Mouse (Mus musculus): ENCODE data around the gene Zfp454. TPM values are rescaled to one million over a fixed set of nuclear protein-coding genes. Genes with fewer than 3 reads are reported as not detected.

Zfp454 gene
- polyA plus RNA-seq, 1 experiment from 2014 or later = 9.6 TPM

- H3K4me1 ChIP-seq = peaks cover 4% of the 10 kb centered on the region
- peaks cover 17% of the 10 kb centered on the region for H3K36me3 ChIP-seq
- H3K9ac ChIP-seq = no peak overlapping the region
- ATAC-seq (replicated peaks; ENCODE audit: low FRiP score) = no peak
- 86% methylated on average over 4 of the region's 4 CpGs for WGBS
- no peak overlapping the region for H3K4me3 ChIP-seq (replicated peaks)
- no peaks in the 10 kb centered on the region for H3K27me3 ChIP-seq
- H3K9me3 ChIP-seq (replicated peaks) = peaks cover 16% of the 10 kb centered on the region
- H3K4me2 ChIP-seq = no peak overlapping the region
- H3K27ac ChIP-seq = no peak overlapping the region
Observed at GRCm38 (mm10) chr11:50835727-50836126, 51.7 kb downstream of the Zfp454 start.

GRCm38 (mm10) chr11:50827010-50827953 lies 60.2 kb downstream of the Zfp454 start, which contains the start of gene Zfp354c:
Zfp354c (minus strand) TSS chr11:50827724.
- Histone ChIP-seq H3K4me3 (replicated peaks) (peak within 1 kb of the TSS; percentile 79), H3K9me3 (replicated peaks) (0 out of 2 replicates have a peak, but pooled peaks cover 4% of the 10 kb centered on the region), H3K27me3 (no peaks in the 10 kb centered on the region)

GRCm38 (mm10) chr11:50826214-50826613 lies 61.2 kb downstream of the Zfp454 start:
- Histone ChIP-seq H3K4me2 (peak overlapping the region; percentile 69), H3K4me3 (replicated peaks) (peak overlapping the region; percentile 79), H3K27me3 (no peaks in the 10 kb centered on the region), H3K27ac (no peak overlapping the region), H3K36me3 (peaks cover 40% of the 10 kb centered on the region), H3K4me1 (peaks cover 10% of the 10 kb centered on the region), H3K9ac (0 out of 2 replicates have a peak overlapping the region, but pooled peaks have one; percentile 4), H3K9me3 (replicated peaks) (no peaks in the 10 kb centered on the region)
- WGBS = 44% methylated on average over 2 of the region's 2 CpGs
- no peak for ATAC-seq (replicated peaks; ENCODE audit: low FRiP score)

More at GRCm38 (mm10) chr11:50827010-50827953, 60.2 kb downstream of the Zfp454 start, which contains the start of gene Zfp354c:
- under 1% methylated on average over 45 of the region's 45 CpGs for WGBS
- peak within 1 kb of the TSS; percentile 51; the same call in 1 of the 2 replicates for H3K27ac ChIP-seq
- peak within 1 kb of the TSS; percentile 69 for H3K4me2 ChIP-seq
- peak within 1 kb of the TSS; percentile 69 for H3K9ac ChIP-seq
- peak; percentile 98 for ATAC-seq (replicated peaks; ENCODE audit: low FRiP score)
- H3K4me1 ChIP-seq = peaks cover 10% of the 10 kb centered on the region
- peaks cover 32% of the 10 kb centered on the region for H3K36me3 ChIP-seq

Other genes starting within 250 kb of the Zfp454 start
- 29.3 and 31.3 TPM in 2 replicates for gene Zfp354c, start 59.9 kb downstream of the Zfp454 start, polyA plus RNA-seq (2015; fragmentation: Nextera tagmentation; extraction: Ambion mirVana)
- gene Zfp879, start 46.1 kb downstream of the Zfp454 start, polyA plus RNA-seq (2015; fragmentation: Nextera tagmentation; extraction: Ambion mirVana) = 0.76 and 0.91 TPM in 2 replicates
- gene Grm6, start 37.0 kb downstream of the Zfp454 start, polyA plus RNA-seq (2015; fragmentation: Nextera tagmentation; extraction: Ambion mirVana) = not detected in 2 replicates
- 13.9 and 14.5 TPM in 2 replicates for gene Zfp2, start 28.5 kb upstream of the Zfp454 start, polyA plus RNA-seq (2015; fragmentation: Nextera tagmentation; extraction: Ambion mirVana)
- gene Zfp354b, start 44.0 kb upstream of the Zfp454 start, polyA plus RNA-seq (2015; fragmentation: Nextera tagmentation; extraction: Ambion mirVana) = 1.5 and 1.6 TPM in 2 replicates
- gene 4933414I15Rik, start 56.1 kb upstream of the Zfp454 start, polyA plus RNA-seq (2015; fragmentation: Nextera tagmentation; extraction: Ambion mirVana) = not detected in 2 replicates
- not detected in 2 replicates for gene Prop1, start 66.1 kb upstream of the Zfp454 start, polyA plus RNA-seq (2015; fragmentation: Nextera tagmentation; extraction: Ambion mirVana)
- gene Olfr1378, start 78.9 kb upstream of the Zfp454 start, polyA plus RNA-seq (2015; fragmentation: Nextera tagmentation; extraction: Ambion mirVana) = not detected in 2 replicates
- not detected in 2 replicates for gene Olfr1377, start 94.3 kb upstream of the Zfp454 start, polyA plus RNA-seq (2015; fragmentation: Nextera tagmentation; extraction: Ambion mirVana)
- gene Olfr51, start 115.9 kb upstream of the Zfp454 start, polyA plus RNA-seq (2015; fragmentation: Nextera tagmentation; extraction: Ambion mirVana) = not detected in 2 replicates
- gene Olfr54, start 126.6 kb upstream of the Zfp454 start, polyA plus RNA-seq (2015; fragmentation: Nextera tagmentation; extraction: Ambion mirVana) = not detected in 2 replicates
- not detected in 2 replicates for gene Olfr1375, start 160.5 kb upstream of the Zfp454 start, polyA plus RNA-seq (2015; fragmentation: Nextera tagmentation; extraction: Ambion mirVana)
- 9.7 and 12.7 TPM in 2 replicates for gene Zfp354a, start 171.6 kb upstream of the Zfp454 start, polyA plus RNA-seq (2015; fragmentation: Nextera tagmentation; extraction: Ambion mirVana)

Measured in kidney, embryonic 15.5 days (tissue).